Mouse (Mus musculus) ES-Bruce4 (cell line): ENCODE data around the gene Fgf14.

Experiments used
- CTCF ChIP-seq: IDR thresholded peaks from one replicate; pipeline ENCODE4 v1.8.1; 2011; ENCODE audit warnings: low read depth, low read length
- POLR2A ChIP-seq: IDR thresholded peaks from one replicate; pipeline ENCODE4 v1.8.1; 2011; ENCODE audit warnings: low read length; ENCODE audit not compliant: insufficient read depth

DNA sequence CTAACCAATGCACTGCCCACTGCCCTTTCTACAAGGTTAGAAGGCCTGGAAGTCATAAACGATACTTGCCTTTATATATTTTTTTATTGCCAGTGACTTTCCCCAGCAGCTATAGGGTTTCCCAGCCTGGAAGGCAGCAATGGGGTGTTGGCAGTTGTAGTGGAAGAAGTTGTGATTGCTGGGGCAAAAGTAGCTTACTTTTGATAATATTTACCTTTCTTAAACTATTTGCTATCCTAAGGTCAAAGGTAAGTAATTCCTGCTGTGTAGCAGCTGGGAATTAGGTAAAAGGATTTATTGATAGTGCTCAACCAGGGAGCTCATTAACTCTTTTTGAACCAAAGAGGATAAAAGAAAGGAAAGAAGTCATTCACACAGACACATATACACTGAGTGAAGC lies 164.9 kb downstream of the Fgf14 start:
- TF ChIP-seq CTCF (no peak), POLR2A (no peak)
